Mouse (Mus musculus) left cerebral cortex, postnatal 10 days (tissue): ENCODE data around the gene Spire2. TPM values are rescaled to one million over a fixed set of nuclear protein-coding genes. Genes with fewer than 3 reads are reported as not detected.
"Not testable (repeated sequence)": the region's sequence is repeated elsewhere in the genome, so short reads cannot be mapped to it uniquely, and the experiment has no call there.

Experiments used
- DNase-seq, 2 experiments: peaks; one replicate each; pipeline ENCODE4 v3.0.0; 2021 to 2022; ENCODE audit warnings: low spot score in 2 of 2, mixed read lengths in 1 of 2; ENCODE audit errors: extremely low spot score in 1 of 2
- intact Hi-C: fragments of 180-260 bp; cut with DNase I; formaldehyde crosslinking; loops from one replicate; pipeline ENCODE4 v1.15.1; 2025
- total RNA-seq, 2 experiments: library from RNA; stranded (reverse); gene quantifications; 2 replicates each; pipeline ENCODE4 v1.2.3; 2021

Gene Spire2
- 10 to 100 TPM; 16.2 to 17.4 TPM for total RNA-seq

- peak; percentile 56 to 86 for DNase-seq
- intact Hi-C loops = no loop called here
Measured at GRCm38 (mm10) chr8:123332262-123333090, at the start of gene Spire2. TSS of gene Spire2 (plus strand) at chr8:123332713.

GRCm38 (mm10) chr8:123282994-123283393, 49.5 kb upstream of the Spire2 start:
- intact Hi-C loops, DNase-seq: not testable (repeated sequence)

- intact Hi-C loops = no loop called here
- DNase-seq = no peak
Measured at GRCm38 (mm10) chr8:123283991-123284390, 48.5 kb upstream of the Spire2 start.

- intact Hi-C loops = no loop called here
- DNase-seq = no peak
Measured at GRCm38 (mm10) chr8:123284493-123284892, 48.0 kb upstream of the Spire2 start.

GRCm38 (mm10) chr8:123287362-123287761, 45.2 kb upstream of the Spire2 start:
- intact Hi-C loops = no loop called here
- DNase-seq = no peak

DNA sequence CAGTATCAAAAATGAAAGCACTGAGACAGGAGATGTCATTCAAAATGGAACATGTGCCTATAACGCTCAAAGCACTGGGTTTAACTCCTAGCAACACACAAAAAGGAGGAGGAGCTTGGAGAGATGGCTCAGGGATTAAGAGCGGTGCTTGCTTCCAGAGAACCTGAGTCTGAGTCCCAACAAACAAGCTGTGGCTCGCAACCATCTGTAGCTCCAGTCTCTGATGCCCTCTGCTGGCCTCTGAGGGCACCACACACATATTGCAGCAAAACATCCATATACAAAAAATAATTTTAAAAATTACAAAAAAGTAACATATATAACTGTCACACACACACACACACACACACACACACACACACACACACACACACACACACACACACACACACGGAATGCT, 42.3 kb upstream of the Spire2 start:
- peak; percentile 24 to 50 for DNase-seq
- intact Hi-C loops = no loop called here

GRCm38 (mm10) chr8:123290679-123291078, 41.8 kb upstream of the Spire2 start:
- no peak for DNase-seq

DNA sequence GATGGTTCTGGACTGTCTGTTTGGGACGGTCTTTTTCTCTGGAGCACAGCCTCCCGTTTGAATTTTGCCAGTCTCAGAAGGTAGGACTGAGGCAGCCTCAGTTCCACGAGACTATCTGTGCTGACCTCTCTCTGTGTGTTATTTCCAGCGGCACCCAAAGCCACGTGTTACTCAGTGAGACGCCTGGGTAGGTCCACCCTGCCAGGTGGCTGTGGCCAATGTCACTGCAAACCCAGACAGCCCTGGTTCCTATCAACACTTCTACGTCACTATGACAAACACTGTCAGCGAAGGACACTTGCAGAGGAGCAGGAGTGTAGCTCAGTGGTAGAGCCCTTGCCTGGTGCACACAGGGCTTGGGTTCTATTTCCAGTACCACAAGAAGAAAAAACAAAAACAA, 40.8 kb upstream of the Spire2 start:
- no peak for DNase-seq
- intact Hi-C loops = no loop called here

More at GRCm38 (mm10) chr8:123290679-123291078, 41.8 kb upstream of the Spire2 start:
- intact Hi-C loops = no loop called here

GRCm38 (mm10) chr8:123292281-123292680, 40.2 kb upstream of the Spire2 start:
- intact Hi-C loops = no loop called here
- no peak for DNase-seq

- DNase-seq = no peak
- intact Hi-C loops = no loop called here
Measured at GRCm38 (mm10) chr8:123292785-123293184, 39.7 kb upstream of the Spire2 start.

DNA sequence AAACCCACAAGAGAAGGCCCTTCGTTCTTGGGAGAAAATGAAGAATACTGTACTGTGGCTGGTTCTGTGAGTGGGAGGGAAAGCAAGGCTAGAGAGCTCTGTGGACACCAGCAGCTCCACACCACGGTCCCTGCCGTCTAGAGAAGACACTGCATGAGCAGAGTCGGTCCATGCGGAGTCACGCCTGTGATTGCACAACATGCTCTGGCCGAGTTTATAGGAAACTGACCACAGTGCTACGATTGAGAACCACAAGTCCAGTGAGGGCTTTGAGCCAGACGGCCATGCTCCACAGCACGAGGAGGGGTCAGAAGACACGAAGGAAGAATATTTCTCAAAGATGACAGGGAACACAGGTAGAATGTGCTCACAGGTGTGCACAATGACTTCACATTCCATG, 34.2 kb upstream of the Spire2 start:
- intact Hi-C loops = no loop called here
- DNase-seq = no peak

- intact Hi-C loops = no loop called here
- DNase-seq = no peak
Measured at GRCm38 (mm10) chr8:123308738-123309137, 23.8 kb upstream of the Spire2 start.

GRCm38 (mm10) chr8:123317781-123318466, 14.6 kb upstream of the Spire2 start:
- intact Hi-C loops = loop anchor here (5.0 kb wide), 1 partner anchor 44 kb away; no protein-coding TSS in a partner anchor
- DNase-seq = no peak

- DNase-seq = peak; percentile 89 to 96
- intact Hi-C loops = loop anchor here (5.0 kb wide), 1 partner anchor 44 kb away; no protein-coding TSS in a partner anchor
Measured at GRCm38 (mm10) chr8:123318467-123318911, 14.0 kb upstream of the Spire2 start, which contains the start of gene Fanca. TSS of gene Fanca (minus strand) at chr8:123318576.

DNA sequence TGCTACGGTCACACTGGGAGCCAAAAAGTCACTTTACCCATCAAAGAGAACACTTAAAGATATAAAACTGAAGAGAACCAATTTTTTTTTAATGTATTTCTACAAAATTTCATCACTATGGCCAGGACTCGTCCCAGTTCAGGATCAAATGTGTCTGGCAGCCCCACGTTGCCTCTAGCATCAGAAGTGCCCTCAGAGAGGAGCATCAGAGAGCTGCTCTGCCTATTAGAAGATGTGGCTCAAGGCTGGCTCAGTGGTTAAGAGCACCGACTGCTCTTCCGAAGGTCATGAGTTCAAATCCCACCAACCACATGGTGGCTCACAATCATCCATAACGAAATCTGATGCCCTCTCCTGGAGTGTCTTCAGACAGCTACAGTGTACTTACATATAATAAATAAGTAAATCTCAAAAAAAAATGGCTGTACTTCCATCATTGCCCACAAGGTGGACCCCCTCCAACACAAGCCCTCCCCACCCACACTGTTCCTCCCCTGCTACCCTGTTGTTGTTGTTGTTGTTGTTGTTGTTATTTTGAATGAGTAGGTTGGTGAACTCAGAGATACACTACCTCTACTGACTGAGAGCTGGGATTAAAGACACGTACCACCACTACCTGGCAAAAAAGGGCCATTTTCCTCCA, 12.9 kb upstream of the Spire2 start:
- intact Hi-C loops = loop anchor here (5.0 kb wide), 1 partner anchor 43 kb away; no protein-coding TSS in a partner anchor
- no peak for DNase-seq

DNA sequence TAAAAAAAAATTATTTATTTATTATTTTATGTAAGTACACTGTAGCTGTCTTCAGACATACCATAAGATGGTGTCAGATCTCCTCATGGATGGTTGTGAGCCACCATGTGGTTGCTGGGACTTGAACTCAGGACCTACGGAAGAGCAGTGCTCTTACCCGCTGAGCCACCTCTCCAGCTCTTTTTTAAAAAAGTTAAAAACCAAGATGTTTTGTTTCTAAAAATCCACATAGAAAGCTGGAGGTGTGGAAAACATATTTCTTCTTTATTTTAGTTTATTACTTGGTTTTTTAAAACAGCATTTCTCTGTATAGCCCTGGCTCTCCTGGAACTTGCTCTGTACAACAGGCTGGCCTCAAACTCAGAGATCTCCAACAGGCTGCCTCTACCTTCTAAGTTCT, 4.0 kb upstream of the Spire2 start:
- no peak for DNase-seq
- intact Hi-C loops = no loop called here

GRCm38 (mm10) chr8:123329350-123329749, 3.2 kb upstream of the Spire2 start:
- intact Hi-C loops = no loop called here
- DNase-seq = no peak

DNA sequence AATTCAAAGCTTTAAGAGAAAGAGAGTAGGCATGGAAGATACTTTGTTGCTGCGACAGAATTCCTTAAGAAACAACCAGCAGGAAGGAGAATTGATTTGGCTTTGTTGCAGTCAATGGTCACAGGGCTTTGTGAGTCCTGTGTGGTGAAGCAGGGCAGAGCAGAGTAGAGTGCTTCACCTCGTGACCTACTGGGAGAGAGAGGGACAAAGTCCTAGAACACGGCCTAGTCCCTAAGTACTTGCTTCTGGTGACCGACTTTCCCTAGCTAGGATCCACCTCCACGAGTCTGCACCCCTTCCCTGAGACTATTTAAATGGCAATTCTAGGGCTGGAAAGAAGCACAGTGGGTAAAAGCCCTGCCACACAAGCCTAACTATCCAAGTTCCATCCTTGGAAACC, 2.6 kb upstream of the Spire2 start:
- intact Hi-C loops = no loop called here
- no peak for DNase-seq

DNA sequence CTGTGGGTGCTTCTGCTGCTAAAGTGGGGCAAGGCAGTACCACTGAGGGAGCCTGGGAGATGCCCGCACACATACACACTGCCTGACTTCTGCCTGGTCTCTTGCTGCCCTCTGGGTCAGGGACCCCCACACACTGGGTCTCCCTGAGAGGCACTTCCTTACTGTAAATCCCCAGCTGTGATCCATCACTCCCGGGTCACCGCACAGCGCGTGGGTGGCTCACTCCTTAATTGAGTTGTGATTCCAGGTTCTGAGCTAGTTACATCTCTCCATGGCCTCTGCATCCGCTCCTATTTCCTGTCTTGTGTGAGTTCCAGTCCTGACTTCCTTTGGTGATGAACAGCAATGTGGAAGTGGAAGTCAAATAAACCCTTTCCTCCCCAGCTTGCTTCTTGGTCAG, 1.8 kb upstream of the Spire2 start:
- DNase-seq = no peak
- intact Hi-C loops = no loop called here
